Mouse (Mus musculus) heart, postnatal 0 days (tissue): ENCODE measurements around the gene Ccdc92b.

Experiments used
- CTCF ChIP-seq: IDR thresholded peaks from 2 replicates; pipeline ENCODE4 v1.5.1; 2016; ENCODE audit warnings: antibody characterized with exemption, control low read depth, low read depth
- EP300 ChIP-seq: IDR thresholded peaks from 2 replicates; pipeline ENCODE4 v1.6.1; 2016; ENCODE audit warnings: antibody characterized with exemption, low read depth

DNA sequence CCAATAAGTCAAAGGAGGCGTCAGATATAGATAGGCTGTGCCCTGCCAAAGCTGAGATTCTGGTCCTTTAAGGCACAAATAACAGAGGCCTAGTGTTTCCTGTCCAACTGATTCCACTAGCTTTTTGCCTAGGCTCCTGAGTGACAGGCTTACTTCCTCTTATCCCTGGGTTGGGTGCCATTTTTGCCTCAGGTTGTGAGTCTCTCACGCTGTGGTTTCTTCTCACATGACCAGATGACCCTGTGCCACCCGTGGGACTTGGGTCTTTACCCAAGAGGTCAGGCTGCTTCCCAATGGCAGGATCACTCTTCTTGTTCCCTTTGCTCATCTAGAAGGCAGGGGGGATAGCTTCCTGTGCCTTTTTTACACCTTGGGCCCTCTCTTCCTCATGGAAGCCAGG lies 44.9 kb downstream of the Ccdc92b start:
- TF ChIP-seq CTCF, result no peak
- TF ChIP-seq EP300, result no peak
